Mouse (Mus musculus) midbrain, embryonic 13.5 days (tissue): ENCODE measurements at regions not wholly inside any gene's neighbourhood (a gene's known extent, or its start where the extent isn't known, plus 50 kb on each side); places are given as distances from the start of the nearest gene placed in this dataset.

ENCODE experiments used
- ATAC-seq: fragments of 200-750 bp; cut with Nextera tagmentation; 2 replicates; pipeline ENCODE4 v1.8.0; 2017; ENCODE audit warnings: mild to moderate bottlenecking, moderate TSS enrichment, moderate library complexity
- H3K27ac ChIP-seq: fragments of 300-500 bp; sonication (generic); 2 replicates; pipeline ENCODE4 v1.5.1; 2015; ENCODE audit warnings: inconsistent platforms, mild to moderate bottlenecking, moderate library complexity
- H3K27me3 ChIP-seq: fragments of 300-500 bp; sonication (generic); 2 replicates; pipeline ENCODE4 v1.6.1; 2015; ENCODE audit warnings: mild to moderate bottlenecking, inconsistent platforms
- H3K36me3 ChIP-seq: fragments of 300-500 bp; sonication (generic); 2 replicates; pipeline ENCODE4 v1.6.1; 2015; ENCODE audit warnings: mild to moderate bottlenecking, inconsistent platforms
- H3K4me1 ChIP-seq: fragments of 300-500 bp; sonication (generic); replicated peaks from 2 replicates; pipeline ENCODE4 v1.6.1; 2015; ENCODE audit warnings: inconsistent platforms
- H3K4me2 ChIP-seq: fragments of 300-500 bp; sonication (generic); replicated peaks from 2 replicates; pipeline ENCODE4 v1.6.1; 2015; ENCODE audit warnings: moderate library complexity, mild to moderate bottlenecking, inconsistent platforms
- H3K4me3 ChIP-seq: fragments of 300-500 bp; sonication (generic); replicated peaks from 2 replicates; pipeline ENCODE4 v1.5.1; 2015; ENCODE audit warnings: mild to moderate bottlenecking, inconsistent platforms
- H3K9ac ChIP-seq: fragments of 300-500 bp; sonication (generic); replicated peaks from 2 replicates; pipeline ENCODE4 v1.6.1; 2015; ENCODE audit warnings: mild to moderate bottlenecking, inconsistent platforms
- H3K9me3 ChIP-seq: fragments of 300-500 bp; sonication (generic); 2 replicates; pipeline ENCODE4 v1.6.1; 2016; ENCODE audit warnings: mild to moderate bottlenecking, inconsistent platforms
- WGBS: fragments of 180-500 bp; shearing (Covaris S2); methylation state at CpG from one replicate; pipeline ENCODE4 v1.1.7; 2015; 5-methylcytosine and 5-hydroxymethylcytosine counted together

DNA sequence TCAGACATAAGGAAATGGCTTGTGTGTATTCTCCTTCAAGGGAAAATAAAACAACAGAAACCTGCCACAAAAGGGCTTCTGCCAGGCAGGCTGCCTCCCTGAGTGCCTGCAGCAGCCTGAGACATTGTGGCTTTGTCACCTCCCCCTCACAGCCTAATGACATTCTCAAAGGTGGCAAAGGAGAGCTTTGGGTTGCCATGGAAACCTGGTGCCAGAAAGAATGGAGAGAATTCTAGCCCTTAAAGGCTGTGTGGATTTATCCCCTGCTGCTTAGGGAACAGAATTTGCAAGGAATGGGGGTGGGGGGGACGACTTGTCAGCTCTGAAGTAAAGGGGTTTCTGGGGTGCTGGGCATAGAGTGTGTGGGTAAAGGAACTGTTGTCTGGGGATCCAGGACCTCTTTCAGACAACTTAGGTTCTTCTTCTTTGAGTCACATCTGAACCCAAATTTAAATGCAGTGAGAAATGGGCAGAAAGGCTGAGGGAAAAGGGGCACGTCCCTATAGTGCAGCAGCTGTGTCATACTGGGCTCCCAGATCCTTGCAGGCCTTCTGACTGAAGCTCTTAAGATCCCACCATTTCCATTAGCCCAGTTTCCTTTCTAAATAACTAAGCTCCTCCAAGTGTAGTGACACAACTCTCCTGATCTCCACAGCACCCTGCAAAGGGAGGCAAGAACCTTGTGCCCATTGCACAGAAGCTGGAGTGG lies 86.8 kb downstream of the Il9r start:
- Histone ChIP-seq H3K9ac (no peak overlapping the region), H3K4me2 (peak overlapping the region; percentile 28)

GRCm38 (mm10) chr11:32112521-32112920 lies 87.6 kb downstream of the Il9r start:
- WGBS, result 3% methylated on average over 5 of the region's 5 CpGs
- H3K9me3 ChIP-seq, result no peaks in the 10 kb centered on the region
- H3K9ac ChIP-seq, result no peak overlapping the region
- peak overlapping the region; percentile 95 for H3K27ac ChIP-seq
- H3K4me1 ChIP-seq, result peaks cover 52% of the 10 kb centered on the region
- H3K4me2 ChIP-seq, result peak overlapping the region; percentile 28
- H3K27me3 ChIP-seq, result no peaks in the 10 kb centered on the region
- 0 out of 2 replicates have a peak, but pooled peaks have one; percentile 9 for ATAC-seq
- H3K36me3 ChIP-seq, result no peaks in the 10 kb centered on the region
- no peak overlapping the region for H3K4me3 ChIP-seq

More for the DNA sequence above, 86.8 kb downstream of the Il9r start:
- peak; percentile 92 for ATAC-seq
- Histone ChIP-seq H3K4me1 (peaks cover 50% of the 10 kb centered on the region), H3K27me3 (no peaks in the 10 kb centered on the region), H3K4me3 (no peak overlapping the region), H3K36me3 (no peaks in the 10 kb centered on the region), H3K9me3 (no peaks in the 10 kb centered on the region), H3K27ac (peak overlapping the region; percentile 95)
- 3% methylated on average over 2 of the region's 2 CpGs for WGBS

DNA sequence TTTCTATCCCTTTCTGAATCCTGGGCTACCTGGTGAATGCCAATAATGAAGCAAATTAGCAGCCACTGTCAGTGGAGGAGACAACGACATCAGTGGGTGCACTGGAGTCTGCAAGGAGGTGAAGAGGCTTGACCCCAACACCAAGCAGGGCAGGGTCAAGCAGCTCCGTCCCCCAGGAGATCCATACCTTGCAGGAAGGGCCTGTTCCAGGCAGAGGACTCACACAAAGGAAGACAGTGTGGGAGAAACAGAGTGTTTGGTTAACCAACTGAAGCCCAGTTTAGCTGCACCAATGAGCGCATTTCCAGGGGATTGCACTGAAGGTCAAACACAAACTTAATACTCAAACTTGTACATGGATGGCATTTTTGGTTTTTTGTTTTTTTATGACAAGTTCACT lies 88.2 kb downstream of the Il9r start:
- Histone ChIP-seq H3K9ac (no peak overlapping the region), H3K9me3 (no peaks in the 10 kb centered on the region), H3K4me1 (peaks cover 48% of the 10 kb centered on the region), H3K4me2 (no peak overlapping the region), H3K27ac (peak overlapping the region; percentile 95), H3K27me3 (no peaks in the 10 kb centered on the region), H3K36me3 (no peaks in the 10 kb centered on the region), H3K4me3 (no peak overlapping the region)
- 41% methylated on average over 3 of the region's 3 CpGs for WGBS
- ATAC-seq, result no peak

GRCm38 (mm10) chr11:32109911-32110310 lies 90.2 kb downstream of the Il9r start:
- WGBS, result 97% methylated on average over 3 of the region's 3 CpGs

More at GRCm38 (mm10) chr11:32109911-32110310, 90.2 kb downstream of the Il9r start:
- H3K9ac ChIP-seq, result no peak overlapping the region
- H3K27me3 ChIP-seq, result no peaks in the 10 kb centered on the region
- no peak overlapping the region for H3K4me2 ChIP-seq
- no peak overlapping the region for H3K27ac ChIP-seq
- ATAC-seq, result no peak
- H3K4me3 ChIP-seq, result no peak overlapping the region
- H3K9me3 ChIP-seq, result no peaks in the 10 kb centered on the region
- H3K4me1 ChIP-seq, result peaks cover 62% of the 10 kb centered on the region
- H3K36me3 ChIP-seq, result no peaks in the 10 kb centered on the region
